Mouse (Mus musculus): ENCODE results near the gene Ddx27.

The Ddx27 gene

DNA sequence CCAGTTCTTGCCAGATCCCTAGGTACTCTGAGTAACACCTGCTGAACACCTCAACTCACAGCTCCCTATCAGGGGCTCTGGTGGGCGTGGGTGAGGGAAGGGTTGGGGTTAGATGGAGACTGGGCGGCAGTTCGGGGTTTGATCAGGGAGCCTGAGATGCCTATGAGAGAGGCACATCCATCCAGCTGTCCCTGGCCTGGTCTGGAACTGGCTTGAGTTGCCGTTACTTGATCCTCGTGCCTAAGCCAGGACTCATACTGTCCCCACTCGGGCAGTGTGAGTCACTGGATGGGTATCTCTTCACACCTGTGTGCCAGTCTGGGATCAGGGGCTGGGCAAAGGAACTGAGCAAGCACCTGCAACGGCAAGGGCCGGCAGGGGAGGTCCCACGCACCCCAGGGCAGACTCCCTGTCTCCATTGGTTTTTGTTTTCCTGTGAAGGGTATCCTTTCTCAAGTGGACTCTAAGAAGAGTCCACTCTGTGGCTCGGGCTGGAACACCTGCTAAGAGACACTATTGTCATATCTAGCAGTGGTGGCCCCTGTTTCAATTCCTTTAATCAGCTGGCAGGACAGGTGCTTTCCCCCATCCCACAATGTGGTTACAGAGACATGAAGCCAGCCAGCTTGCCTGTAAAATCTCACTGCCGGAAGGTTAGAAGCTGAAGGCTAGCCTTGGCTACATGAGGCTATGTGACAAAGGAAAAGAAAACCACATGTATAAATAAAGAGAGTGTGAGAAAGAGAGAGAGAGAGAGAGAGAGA is 62.4 kb downstream of the Ddx27 start:
- in situ Hi-C loops (cut with MboI; ENCODE audit: low pct_unique_long_range_greater_than_20kb in 1 of 2, low sequenced_read_pairs in 2 of 2, unreplicated experiment in 1 of 2) = no loop called here

DNA sequence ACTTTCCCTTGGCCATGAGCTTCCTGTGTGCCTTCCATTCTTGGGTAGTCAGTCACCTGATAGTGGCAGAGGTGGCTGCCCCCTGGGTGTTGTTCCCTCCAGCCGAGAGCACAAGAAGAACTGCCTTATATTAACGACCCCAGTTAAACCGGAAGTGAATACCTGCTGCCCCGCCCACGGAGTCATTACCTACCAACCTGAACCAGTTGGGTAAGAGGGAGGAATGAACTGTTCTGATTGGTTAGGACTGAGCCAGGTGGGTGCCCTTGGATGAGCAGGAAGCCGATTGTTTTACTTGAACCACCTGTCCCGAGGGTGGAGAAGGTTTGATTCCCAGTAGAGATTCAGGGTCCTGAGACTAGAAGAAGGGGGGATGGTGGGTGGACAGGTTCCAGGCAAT is 63.5 kb downstream of the Ddx27 start:
- in situ Hi-C loops (cut with MboI; ENCODE audit: low pct_unique_long_range_greater_than_20kb in 1 of 2, low sequenced_read_pairs in 2 of 2, unreplicated experiment in 1 of 2) = no loop called here

DNA sequence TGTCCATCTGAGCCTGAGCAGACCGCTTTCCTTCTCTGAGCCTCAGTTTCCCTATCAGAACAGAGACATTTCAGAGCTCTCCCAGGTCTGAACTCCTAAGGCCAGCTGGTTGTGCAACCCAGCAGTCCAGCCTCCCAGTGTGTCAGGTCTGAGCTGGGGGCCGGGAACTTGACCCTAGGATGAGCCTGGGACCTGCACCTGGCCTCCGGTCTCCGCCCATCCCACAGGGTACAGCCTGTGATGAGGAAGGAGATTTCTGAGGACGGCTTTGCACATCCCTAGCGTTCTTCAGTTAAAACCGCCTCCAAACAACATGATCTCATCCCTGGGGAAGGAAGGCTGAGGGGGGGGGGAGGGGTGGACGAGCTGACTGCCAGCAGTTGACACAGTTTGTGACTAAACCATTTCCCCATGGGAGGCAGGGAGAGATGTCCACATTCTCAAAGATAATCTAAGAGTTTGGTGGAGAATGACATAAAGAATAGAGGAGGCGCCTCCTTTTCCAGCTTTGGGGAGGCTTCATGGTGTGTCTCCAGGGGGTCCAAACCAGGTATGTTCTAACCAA is 64.0 kb downstream of the Ddx27 start:
- in situ Hi-C loops (cut with MboI; ENCODE audit: low pct_unique_long_range_greater_than_20kb in 1 of 2, low sequenced_read_pairs in 2 of 2, unreplicated experiment in 1 of 2) = no loop called here

DNA sequence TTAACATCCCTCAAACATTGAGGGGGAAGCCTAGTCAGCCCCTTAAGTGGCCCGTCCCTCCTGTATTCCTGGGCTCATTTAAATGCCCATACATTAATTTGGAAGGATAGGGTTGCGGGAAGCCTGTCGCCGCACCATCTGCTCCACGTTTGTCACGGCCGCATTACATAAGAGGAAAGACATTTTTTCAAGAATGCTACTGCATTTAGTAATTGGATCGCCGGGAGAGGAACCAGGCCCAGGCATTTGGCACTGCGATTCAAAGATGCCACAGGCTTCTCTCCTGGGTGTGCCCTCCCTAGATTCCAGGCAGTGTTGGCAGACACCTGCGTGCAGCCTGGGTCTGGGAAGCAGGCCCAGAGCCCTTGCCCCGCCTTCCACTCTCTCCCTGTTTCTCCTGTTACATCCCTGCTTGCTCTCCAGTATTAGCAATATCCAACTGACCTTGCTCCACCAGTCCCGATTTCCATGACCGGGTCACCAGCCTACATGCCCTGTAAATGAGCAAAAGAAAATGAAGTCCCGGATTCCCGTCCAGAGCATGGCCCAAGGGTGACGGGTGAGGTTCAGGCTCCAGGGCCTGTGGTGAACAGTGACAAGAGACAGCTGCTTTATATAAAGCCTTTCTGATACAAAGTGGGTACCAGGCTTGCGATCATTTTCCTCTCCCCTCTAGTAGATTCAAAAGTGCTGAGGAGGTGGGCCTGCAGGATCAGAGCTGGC is 64.7 kb downstream of the Ddx27 start:
- in situ Hi-C loops (cut with MboI; ENCODE audit: low pct_unique_long_range_greater_than_20kb in 1 of 2, low sequenced_read_pairs in 2 of 2, unreplicated experiment in 1 of 2) = no loop called here

DNA sequence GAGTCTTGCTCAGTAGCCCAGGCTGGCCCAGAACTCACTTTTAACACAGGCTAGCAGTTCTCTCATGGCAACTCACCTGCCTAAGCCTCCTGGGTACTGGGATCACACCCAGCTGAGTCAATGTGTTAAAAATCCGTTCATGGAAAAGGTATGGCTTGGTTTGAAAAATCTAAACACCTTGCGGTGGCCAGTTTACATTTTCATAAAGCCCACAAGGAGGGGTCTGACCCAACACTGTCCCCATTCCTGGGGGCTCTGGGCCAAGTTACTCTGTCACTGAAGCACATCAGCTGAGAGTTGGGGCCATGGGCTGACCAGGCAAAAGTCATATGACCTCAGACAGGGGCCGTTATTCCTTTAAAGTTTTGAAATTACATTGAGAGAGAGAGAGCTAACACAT is 65.4 kb downstream of the Ddx27 start:
- in situ Hi-C loops (cut with MboI; ENCODE audit: low pct_unique_long_range_greater_than_20kb in 1 of 2, low sequenced_read_pairs in 2 of 2, unreplicated experiment in 1 of 2) = no loop called here

DNA sequence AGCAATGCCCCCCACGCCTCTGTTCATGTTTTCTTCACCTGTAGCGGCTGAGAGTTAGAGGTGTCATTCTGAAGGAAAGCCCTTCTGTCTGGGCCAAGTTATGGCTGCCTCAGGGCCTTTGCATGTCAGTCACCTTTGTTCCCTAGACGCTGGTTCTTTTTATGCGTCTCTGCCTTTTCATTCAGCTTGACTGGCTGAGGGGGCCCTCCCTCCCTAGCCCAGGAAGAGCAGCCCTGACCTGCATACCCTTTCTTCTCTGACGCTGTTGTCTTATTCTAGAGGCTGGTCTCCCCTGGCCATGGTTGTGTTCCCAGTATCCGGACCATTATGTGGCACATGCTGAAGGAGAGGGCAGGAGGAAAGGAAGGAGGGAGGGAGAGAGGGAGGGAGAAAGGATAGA is 66.1 kb downstream of the Ddx27 start:
- in situ Hi-C loops (cut with MboI; ENCODE audit: low pct_unique_long_range_greater_than_20kb in 1 of 2, low sequenced_read_pairs in 2 of 2, unreplicated experiment in 1 of 2) = no loop called here

DNA sequence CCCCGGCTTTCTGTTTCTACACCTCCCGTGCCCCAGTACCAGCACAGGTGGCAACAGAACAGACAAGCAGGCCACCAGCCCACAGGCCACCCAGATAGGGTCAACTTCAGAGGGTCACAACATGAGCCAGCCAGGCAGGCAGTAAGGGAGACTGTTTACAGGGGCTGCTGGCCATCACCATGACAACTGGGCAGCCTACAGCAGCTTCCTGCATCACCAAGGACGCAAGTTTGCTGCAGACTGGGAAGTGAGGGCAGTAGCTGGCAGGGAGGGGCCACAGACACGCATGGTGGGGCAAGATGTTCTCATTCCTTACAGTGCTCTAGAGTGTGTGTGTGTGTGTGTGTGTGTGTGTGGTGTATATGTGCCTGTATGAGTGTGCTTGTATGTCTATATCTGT is 66.6 kb downstream of the Ddx27 start:
- in situ Hi-C loops (cut with MboI; ENCODE audit: low pct_unique_long_range_greater_than_20kb in 1 of 2, low sequenced_read_pairs in 2 of 2, unreplicated experiment in 1 of 2) = no loop called here
